Mouse (Mus musculus): ENCODE results near the gene Flt3l.
A peak's percentile ranks its signal among the peaks of the same experiment; 100 is the strongest.
"Not testable (repeated sequence)": the region's sequence is repeated elsewhere in the genome, so short reads cannot be mapped to it uniquely, and the experiment has no call there.

Flt3l gene

GRCm38 (mm10) chr7:45141914-45142313 lies 5.7 kb upstream of the Flt3l start:
- no peak for DNase-seq (ENCODE audit: low spot score in 2 of 2)

GRCm38 (mm10) chr7:45141319-45141718 lies 5.1 kb upstream of the Flt3l start:
- no peak for DNase-seq (ENCODE audit: low spot score in 2 of 2)

DNA sequence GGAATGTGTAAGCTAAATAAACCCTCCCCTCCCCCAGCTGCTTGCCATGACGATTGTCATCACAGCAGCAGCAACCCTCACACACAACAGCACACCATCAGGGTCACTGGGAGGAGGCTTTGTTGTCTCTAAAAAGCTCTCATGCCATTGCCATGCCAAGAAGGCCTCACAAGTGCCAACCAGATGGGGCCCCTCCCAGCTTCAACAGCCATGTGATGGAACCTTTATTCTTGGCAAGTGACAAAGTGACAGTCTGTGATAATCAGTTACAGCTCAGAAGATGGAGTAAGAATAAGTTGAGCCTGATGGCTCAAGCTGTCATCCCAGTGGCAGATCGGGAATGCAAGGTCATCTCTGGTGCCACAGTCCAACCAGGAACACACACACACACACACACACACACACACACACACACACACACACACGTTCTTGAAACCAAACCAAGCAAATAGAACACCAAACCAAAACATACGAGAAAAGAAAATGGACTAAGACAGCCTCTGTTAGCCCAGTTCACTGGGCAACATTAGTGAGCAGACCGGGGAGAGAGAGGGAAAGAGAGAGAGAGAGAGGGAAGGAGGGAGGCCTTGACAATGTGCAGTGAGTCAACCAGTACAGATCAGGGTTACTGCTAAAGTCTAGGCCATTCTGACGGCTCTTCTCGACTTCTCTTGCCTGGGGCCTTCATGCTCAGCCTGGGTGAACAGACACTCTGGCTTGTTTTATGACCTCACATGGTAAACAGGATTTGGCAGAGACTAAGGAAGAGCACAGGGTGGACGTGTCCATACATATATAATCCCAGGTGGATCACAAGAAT lies 3.9 kb upstream of the Flt3l start:
- no peak for DNase-seq (ENCODE audit: low spot score in 2 of 2)

DNA sequence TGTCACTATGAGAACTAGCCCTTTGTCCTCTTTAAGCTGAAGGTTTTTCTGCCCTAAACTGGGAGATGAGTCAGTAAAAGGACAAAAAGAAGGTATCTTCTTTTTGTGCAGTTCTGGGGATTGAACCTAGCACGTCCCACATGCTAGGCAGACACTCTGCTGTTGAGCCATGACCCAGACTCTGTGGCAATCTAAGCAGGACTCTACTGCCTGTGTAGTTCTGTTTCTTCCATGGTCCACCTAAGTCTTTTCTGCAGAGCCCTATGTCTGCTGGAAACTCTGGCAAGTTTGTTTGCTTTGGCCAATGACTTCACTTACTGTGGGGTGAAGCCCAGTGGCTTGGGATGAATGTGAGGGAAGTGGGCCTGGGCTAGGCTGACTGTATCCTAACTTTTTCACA lies 2.2 kb upstream of the Flt3l start:
- DNase-seq (ENCODE audit: low spot score in 2 of 2): no peak

DNA sequence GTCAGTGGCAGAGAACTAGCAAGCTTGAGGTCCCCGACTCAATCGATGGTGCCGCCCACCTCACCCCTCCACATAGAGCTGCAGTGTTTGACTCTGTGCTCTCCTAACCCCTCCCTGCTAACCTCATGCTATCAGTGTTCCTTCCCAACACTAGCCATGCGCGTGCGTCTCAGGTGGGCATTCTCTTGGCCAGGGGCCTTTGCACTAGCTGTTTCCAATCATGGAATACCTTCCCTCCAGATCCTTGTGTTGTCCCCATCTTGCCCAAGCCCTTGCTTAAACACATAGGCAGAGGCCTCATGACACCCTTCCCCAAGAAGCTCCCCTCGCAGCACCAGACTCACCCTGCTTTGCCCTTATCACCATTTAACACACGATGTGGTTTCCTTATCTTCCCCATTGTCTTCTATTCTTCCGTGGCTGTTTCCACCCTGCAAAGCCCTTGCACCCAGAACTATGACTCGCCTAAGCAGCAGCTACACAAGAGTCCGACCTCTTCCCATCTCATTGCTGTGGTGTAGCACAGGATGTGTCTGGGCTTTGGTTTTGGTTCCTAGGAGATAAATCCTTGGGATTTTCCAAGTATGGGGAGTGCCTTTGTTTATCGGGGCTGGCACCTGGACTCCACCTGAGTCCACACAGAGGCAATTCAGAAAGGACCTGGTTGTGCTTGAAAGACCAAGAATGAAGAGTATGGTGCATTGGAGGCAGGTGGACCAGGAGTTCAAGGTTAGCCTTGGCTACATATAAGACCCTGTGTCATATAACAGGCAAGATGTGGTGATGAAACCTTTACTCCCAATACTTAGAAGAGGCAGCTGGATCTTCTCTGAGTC lies 1.2 kb upstream of the Flt3l start:
- DNase-seq (ENCODE audit: low spot score in 2 of 2): no peak

DNA sequence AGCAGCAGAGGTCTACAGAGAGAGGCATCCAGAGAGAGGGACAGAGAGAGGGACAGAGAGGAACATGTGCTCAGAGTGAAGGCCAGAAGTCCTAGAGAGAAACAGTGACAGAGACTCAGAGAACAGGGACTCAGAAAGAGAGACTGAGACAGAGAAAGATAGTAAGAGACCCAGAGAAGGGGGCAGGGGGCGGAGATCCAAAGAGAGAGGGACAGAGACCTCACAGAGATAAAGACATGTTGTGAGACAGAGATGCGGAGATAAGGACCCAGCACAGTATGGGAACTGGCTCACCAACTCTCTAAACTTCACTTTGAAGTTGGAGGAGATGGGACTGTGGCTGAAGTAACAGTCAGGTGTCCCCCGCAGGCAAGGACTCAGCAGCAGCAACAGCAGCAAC lies 862 bp downstream of the Flt3l start:
- no peak for DNase-seq (ENCODE audit: low spot score in 2 of 2)

- no peak for DNase-seq (ENCODE audit: low spot score in 2 of 2)
These were observed 1.6 kb downstream of the Flt3l start for GRCm38 (mm10) chr7:45134544-45135026.

DNA sequence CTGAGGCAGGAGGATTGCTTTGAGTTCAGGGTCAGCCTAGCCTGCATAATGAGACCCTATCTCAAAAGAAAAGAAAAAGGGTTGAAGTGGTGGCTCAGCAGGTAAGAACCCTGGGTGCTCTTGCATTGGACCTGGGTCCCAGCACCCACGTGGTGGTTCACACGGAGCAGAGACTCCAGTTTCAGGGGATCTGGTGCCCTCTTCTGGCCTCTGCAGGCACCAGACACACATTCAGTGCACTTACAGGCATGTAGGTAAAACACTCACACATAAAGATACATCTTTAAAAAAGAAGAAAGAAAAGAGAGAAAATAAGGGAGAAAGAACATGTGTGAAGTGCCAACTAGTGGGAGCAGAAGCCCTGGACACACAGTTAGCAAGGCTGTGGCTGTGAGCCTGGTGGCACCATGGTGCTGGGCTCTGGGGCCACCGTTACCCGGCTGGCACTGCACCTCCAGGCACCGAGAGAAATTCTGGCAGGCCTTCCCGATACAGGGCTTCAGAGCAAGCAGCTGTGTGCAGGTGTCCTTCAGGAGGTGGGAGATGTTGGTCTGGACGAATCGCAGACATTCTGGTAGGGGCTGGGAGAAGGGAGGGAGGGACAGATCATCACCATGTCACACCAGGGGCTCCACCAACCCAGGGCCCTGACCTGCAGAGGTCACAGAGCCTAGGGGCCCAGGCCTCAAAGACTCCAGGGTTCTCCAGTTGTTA lies 2.6 kb downstream of the Flt3l start:
- no peak for DNase-seq (ENCODE audit: low spot score in 2 of 2)

GRCm38 (mm10) chr7:45131850-45132249 lies 4.4 kb downstream of the Flt3l start:
- DNase-seq (ENCODE audit: low spot score in 2 of 2): no peak

- DNase-seq (ENCODE audit: low spot score in 2 of 2): no peak
These were observed 6.3 kb downstream of the Flt3l start for GRCm38 (mm10) chr7:45129776-45130512.

GRCm38 (mm10) chr7:45129318-45129717 lies 6.9 kb downstream of the Flt3l start:
- peak in 1 of 2 experiments; percentile 34 for DNase-seq (ENCODE audit: low spot score in 2 of 2)

- peak; percentile 99 for DNase-seq (ENCODE audit: low spot score in 2 of 2)
These were observed 7.5 kb downstream of the Flt3l start, which contains the start of gene Rpl13a for GRCm38 (mm10) chr7:45128624-45129246. Gene Rpl13a, minus strand, starts transcription at chr7:45128761.

GRCm38 (mm10) chr7:45127700-45128224 lies 8.5 kb downstream of the Flt3l start:
- no peak for DNase-seq (ENCODE audit: low spot score in 2 of 2)

GRCm38 (mm10) chr7:45126844-45127699 lies 9.2 kb downstream of the Flt3l start:
- no peak for DNase-seq (ENCODE audit: low spot score in 2 of 2)

- no peak for DNase-seq (ENCODE audit: low spot score in 2 of 2)
These were observed 9.9 kb downstream of the Flt3l start for GRCm38 (mm10) chr7:45126147-45126843.

GRCm38 (mm10) chr7:45125649-45126048 lies 10.6 kb downstream of the Flt3l start:
- DNase-seq (ENCODE audit: low spot score in 2 of 2): not testable (repeated sequence)

DNA sequence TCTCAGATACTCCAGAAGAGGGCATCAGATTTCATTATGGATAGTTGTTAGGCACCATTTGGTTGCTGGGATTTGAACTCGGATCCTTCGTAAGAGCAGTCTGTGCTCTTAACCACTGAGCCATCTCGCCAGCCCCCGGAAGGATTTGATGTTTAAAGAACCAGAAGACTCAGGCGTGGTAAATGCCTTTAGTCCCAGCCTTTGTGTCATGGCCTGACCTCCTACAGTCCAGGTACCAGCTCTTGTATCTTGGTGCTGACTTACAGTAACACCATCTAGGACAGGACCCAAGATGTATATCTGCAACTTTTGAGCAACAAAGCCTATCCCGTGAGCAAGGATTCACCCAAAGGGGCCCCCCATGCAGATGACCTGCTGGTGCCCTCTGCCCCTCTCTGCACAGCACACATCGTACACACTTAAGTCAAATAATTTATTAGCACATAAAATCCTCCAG lies 11.1 kb downstream of the Flt3l start:
- DNase-seq (ENCODE audit: low spot score in 2 of 2): no peak

DNA sequence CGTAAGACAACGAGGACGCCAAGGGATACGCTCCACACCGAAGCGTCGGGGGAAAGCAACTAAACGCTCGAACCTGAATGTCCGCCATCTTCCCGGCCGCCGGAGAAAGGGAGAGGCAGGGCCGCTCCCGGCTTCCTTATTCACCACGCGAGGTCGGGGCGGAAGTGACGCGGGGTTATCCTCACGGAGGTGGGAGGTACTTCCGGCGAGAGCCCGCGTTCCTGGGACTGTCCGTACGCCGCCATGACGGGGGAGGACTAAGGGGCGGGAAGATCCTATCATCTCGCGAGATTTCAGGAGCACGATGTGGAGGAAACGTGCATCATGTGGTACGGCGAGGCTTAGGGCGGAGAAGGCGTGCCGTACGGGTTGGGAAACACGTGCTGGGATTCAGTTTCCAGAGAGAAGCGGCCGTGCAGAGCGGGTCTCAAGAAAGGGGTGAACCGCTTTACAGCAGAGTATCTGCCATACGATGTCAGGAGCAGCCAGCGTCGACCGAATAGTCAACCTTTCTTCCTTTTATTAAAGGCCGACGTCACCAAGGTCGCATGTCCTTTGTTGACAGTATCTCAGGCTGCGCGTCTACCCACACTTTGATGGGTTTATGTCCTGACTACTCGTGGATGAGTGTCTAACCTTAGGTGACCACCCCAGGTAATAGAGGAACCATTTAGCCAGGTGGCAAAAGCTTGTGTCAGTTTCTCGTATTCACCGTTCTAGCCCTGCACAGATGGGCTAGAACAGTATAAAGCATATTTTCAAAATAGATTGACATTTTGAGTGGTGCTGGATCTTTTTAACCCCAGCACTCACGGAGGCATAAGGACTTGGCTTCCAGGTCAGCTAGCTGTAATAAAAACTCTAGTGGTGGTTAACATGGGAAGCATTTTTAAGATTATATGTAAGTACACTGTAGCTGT lies 11.7 kb downstream of the Flt3l start, which contains the start of gene Rps11:
TSS of gene Rps11 (minus strand) at position 216 of the 920 bp plus-strand sequence.
- peak; percentile 98 for DNase-seq (ENCODE audit: low spot score in 2 of 2)
